Mouse (Mus musculus): ENCODE results near the gene Ghr.

Ghr gene

GRCm38 (mm10) chr15:3383788-3384187 is 199.5 kb downstream of the Ghr start:
- no peak for DNase-seq (ENCODE audit: low read depth, low spot score)

- no peak for DNase-seq (ENCODE audit: low read depth, low spot score)
These were observed 201.9 kb downstream of the Ghr start for GRCm38 (mm10) chr15:3381413-3381812.

- DNase-seq (ENCODE audit: low read depth, low spot score): peak; percentile 59
These were observed 214.9 kb downstream of the Ghr start for GRCm38 (mm10) chr15:3368261-3368832.

GRCm38 (mm10) chr15:3356073-3356766 is 227.1 kb downstream of the Ghr start:
- DNase-seq (ENCODE audit: low read depth, low spot score): peak; percentile 18

GRCm38 (mm10) chr15:3353696-3354095 is 229.6 kb downstream of the Ghr start:
- no peak for DNase-seq (ENCODE audit: low read depth, low spot score)

- no peak for DNase-seq (ENCODE audit: low read depth, low spot score)
These were observed 233.8 kb downstream of the Ghr start for GRCm38 (mm10) chr15:3349306-3350064.

GRCm38 (mm10) chr15:3346682-3347081 is 236.6 kb downstream of the Ghr start:
- DNase-seq (ENCODE audit: low read depth, low spot score): no peak

- DNase-seq (ENCODE audit: low read depth, low spot score): no peak
These were observed 238.7 kb downstream of the Ghr start for GRCm38 (mm10) chr15:3344555-3344954.

GRCm38 (mm10) chr15:3341806-3342582 is 241.3 kb downstream of the Ghr start:
- DNase-seq (ENCODE audit: low read depth, low spot score): no peak

GRCm38 (mm10) chr15:3339847-3340246 is 243.4 kb downstream of the Ghr start:
- DNase-seq (ENCODE audit: low read depth, low spot score): no peak

GRCm38 (mm10) chr15:3332517-3332916 is 250.8 kb downstream of the Ghr start:
- no peak for DNase-seq (ENCODE audit: low read depth, low spot score)

GRCm38 (mm10) chr15:3331813-3332212 is 251.5 kb downstream of the Ghr start:
- no peak for DNase-seq (ENCODE audit: low read depth, low spot score)

- no peak for DNase-seq (ENCODE audit: low read depth, low spot score)
These were observed 253.0 kb downstream of the Ghr start for GRCm38 (mm10) chr15:3330291-3330690.

- no peak for DNase-seq (ENCODE audit: low read depth, low spot score)
These were observed 260.3 kb downstream of the Ghr start for GRCm38 (mm10) chr15:3323041-3323440.

GRCm38 (mm10) chr15:3319929-3320328 is 263.4 kb downstream of the Ghr start:
- no peak for DNase-seq (ENCODE audit: low read depth, low spot score)

- DNase-seq (ENCODE audit: low read depth, low spot score): no peak
These were observed 266.7 kb downstream of the Ghr start for GRCm38 (mm10) chr15:3316617-3317016.

- no peak for DNase-seq (ENCODE audit: low read depth, low spot score)
These were observed 270.4 kb downstream of the Ghr start for GRCm38 (mm10) chr15:3312937-3313336.

- no peak for DNase-seq (ENCODE audit: low read depth, low spot score)
These were observed 273.4 kb downstream of the Ghr start for GRCm38 (mm10) chr15:3309856-3310255.

GRCm38 (mm10) chr15:3303426-3303825 is 279.9 kb downstream of the Ghr start, which contains the start of gene Ccdc152:
Gene Ccdc152, minus strand, starts transcription at chr15:3303526.
- no peak for DNase-seq (ENCODE audit: low read depth, low spot score)

- no peak for DNase-seq (ENCODE audit: low read depth, low spot score)
These were observed 282.8 kb downstream of the Ghr start for GRCm38 (mm10) chr15:3300361-3301100.

- DNase-seq (ENCODE audit: low read depth, low spot score): no peak
These were observed 285.7 kb downstream of the Ghr start for GRCm38 (mm10) chr15:3297615-3298014.
